Mouse (Mus musculus) lung, adult 2 months (tissue): ENCODE results near the gene Bank1. TPM values are rescaled to one million over a fixed set of nuclear protein-coding genes. Genes with fewer than 3 reads are reported as not detected.

ENCODE experiments used
- DNase-seq: peaks from one replicate; pipeline ENCODE4 v3.0.0; 2022
- H3K4me1 ChIP-seq: fragments of 200-500 bp; 2 replicates; pipeline ENCODE4 v1.6.1; 2011; ENCODE audit warnings: low read length; ENCODE audit not compliant: control insufficient read depth, insufficient read depth
- H3K4me3 ChIP-seq: fragments of 200-500 bp; replicated peaks from 2 replicates; pipeline ENCODE3; 2011; ENCODE audit warnings: low read depth, mild to moderate bottlenecking, control low read depth, low read length; ENCODE audit errors: extremely low read depth
- CTCF ChIP-seq: fragments of 200-500 bp; IDR thresholded peaks from 2 replicates; pipeline ENCODE4 v1.5.1; 2011; ENCODE audit warnings: mild to moderate bottlenecking, low read length, control low read depth; ENCODE audit not compliant: insufficient read depth
- POLR2A ChIP-seq: fragments of 200-500 bp; IDR thresholded peaks from 2 replicates; pipeline ENCODE4 v1.6.1; 2011; ENCODE audit warnings: low read depth, mild to moderate bottlenecking, control low read depth, low read length, borderline replicate concordance; ENCODE audit errors: extremely low read depth
- WGBS: fragments of 180-500 bp; shearing (Covaris S2); methylation state at CpG from one replicate; pipeline ENCODE4 v1.1.7; 2018; 5-methylcytosine and 5-hydroxymethylcytosine counted together
- polyA plus RNA-seq: library from polyadenylated mRNA; depleted of rRNA; stranded (reverse); fragments of >200 nt; gene quantifications from 2 replicates; pipeline ENCODE4 v1.2.3, GENCODE M21; 2012

Bank1 gene
- polyA plus RNA-seq, 1 experiment: 2.3 TPM

GRCm38 (mm10) chr3:136040041-136040440 lies 285.8 kb downstream of the Bank1 start:
- Histone ChIP-seq H3K4me1 (no peaks in the 10 kb centered on the region), H3K4me3 (no peak overlapping the region)
- no peak for DNase-seq
- WGBS: 75% methylated on average over 2 of the region's 2 CpGs
- no peak for TF ChIP-seq CTCF
- TF ChIP-seq POLR2A: no peak

DNA sequence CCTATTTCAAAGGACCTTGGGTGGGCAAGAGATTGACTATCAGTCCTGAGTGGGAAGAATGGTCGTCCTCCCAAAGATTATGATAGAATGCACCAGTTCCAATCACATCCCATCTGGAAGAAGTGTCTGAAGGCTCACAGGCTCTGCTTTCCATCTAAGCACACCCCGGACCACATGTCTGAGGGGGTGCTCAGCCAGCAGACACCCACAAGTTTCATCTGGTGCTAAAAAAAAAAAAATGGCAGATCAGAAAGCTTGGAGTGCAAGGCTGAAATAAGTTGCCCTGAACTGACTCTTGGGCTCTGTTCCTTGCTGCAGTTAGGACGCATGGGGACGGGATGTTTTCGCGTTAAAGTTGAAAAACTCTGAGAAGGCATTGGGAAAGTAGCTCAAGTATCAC lies 286.4 kb downstream of the Bank1 start:
- Histone ChIP-seq H3K4me3 (no peak overlapping the region), H3K4me1 (no peaks in the 10 kb centered on the region)
- no peak for DNase-seq
- TF ChIP-seq CTCF: no peak
- no peak for TF ChIP-seq POLR2A
- 82% methylated on average over 6 of the region's 6 CpGs for WGBS

DNA sequence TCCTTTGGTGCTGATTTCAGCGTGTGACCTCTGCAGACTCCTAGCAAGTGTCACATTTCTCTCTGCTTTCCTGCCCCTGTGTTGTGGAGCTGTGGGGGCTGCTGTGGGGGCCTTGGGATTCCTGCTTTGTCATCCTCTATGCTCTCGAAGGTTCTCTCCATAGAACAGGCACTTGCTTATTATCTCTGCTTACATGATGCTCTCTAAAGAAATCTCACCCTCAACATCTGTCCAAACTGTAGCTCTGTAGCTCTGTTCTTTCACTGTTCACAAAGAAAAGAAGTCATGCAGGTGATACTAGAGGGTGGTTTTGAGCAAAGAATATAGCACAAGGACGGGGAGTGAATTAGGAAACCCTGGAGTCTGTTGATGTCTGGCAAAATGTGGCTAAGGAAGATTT lies 288.6 kb downstream of the Bank1 start:
- Histone ChIP-seq H3K4me3 (no peak overlapping the region), H3K4me1 (no peaks in the 10 kb centered on the region)
- no peak for DNase-seq
- 46% methylated on average over 3 of the region's 3 CpGs for WGBS
- no peak for TF ChIP-seq CTCF
- no peak for TF ChIP-seq POLR2A

GRCm38 (mm10) chr3:136035784-136036183 lies 290.1 kb downstream of the Bank1 start:
- H3K4me1 ChIP-seq: no peaks in the 10 kb centered on the region
- no peak for DNase-seq
- no peak overlapping the region for H3K4me3 ChIP-seq
- 28% methylated on average over 1 of the region's 1 CpGs for WGBS
- no peak for TF ChIP-seq CTCF
- no peak for TF ChIP-seq POLR2A

GRCm38 (mm10) chr3:136024876-136025275 lies 301.0 kb downstream of the Bank1 start:
- TF ChIP-seq POLR2A (no peak), CTCF (no peak)
- WGBS: 76% methylated on average over 2 of the region's 2 CpGs
- DNase-seq: no peak
- H3K4me1 ChIP-seq: no peaks in the 10 kb centered on the region
- no peak overlapping the region for H3K4me3 ChIP-seq

- TF ChIP-seq CTCF: no peak
- no peak for TF ChIP-seq POLR2A
- no peak for DNase-seq
- Histone ChIP-seq H3K4me1 (no peaks in the 10 kb centered on the region), H3K4me3 (no peak overlapping the region)
- WGBS: 81% methylated on average over 2 of the region's 2 CpGs
Measured at GRCm38 (mm10) chr3:136017517-136017916, 308.3 kb downstream of the Bank1 start.

- Histone ChIP-seq H3K4me1 (0 out of 2 replicates have a peak, but pooled peaks cover 3% of the 10 kb centered on the region), H3K4me3 (no peak overlapping the region)
- no peak for TF ChIP-seq CTCF
- TF ChIP-seq POLR2A: no peak
- 89% methylated on average over 4 of the region's 4 CpGs for WGBS
- no peak for DNase-seq
Measured at GRCm38 (mm10) chr3:136010616-136011015, 315.2 kb downstream of the Bank1 start.

DNA sequence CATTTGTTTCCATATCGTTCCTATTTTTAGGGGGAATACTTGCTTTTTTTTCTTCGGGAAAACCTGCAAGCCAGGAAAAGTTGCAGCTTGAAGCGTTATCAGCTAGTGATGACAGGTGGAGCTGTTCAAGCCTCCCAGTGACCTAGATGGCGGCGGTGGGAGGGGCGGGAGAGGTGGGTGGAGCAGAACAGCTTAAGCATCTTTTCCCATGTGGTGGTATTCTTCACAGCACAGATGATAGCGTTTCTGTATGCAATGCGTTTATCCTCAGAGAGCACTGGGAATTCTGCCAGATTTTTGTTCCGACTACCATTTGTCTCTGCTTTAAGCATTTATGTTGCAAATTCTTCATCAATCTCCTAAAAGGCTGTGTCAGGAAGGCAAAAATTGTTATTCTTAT lies 318.0 kb downstream of the Bank1 start:
- Histone ChIP-seq H3K4me1 (0 out of 2 replicates have a peak, but pooled peaks cover 3% of the 10 kb centered on the region), H3K4me3 (no peak overlapping the region)
- 29% methylated on average over 9 of the region's 9 CpGs for WGBS
- no peak for DNase-seq
- TF ChIP-seq POLR2A: no peak
- no peak for TF ChIP-seq CTCF

- 37% methylated on average over 11 of the region's 11 CpGs for WGBS
- no peak for DNase-seq
- no peak overlapping the region for H3K4me3 ChIP-seq
- 0 out of 2 replicates have a peak, but pooled peaks cover 3% of the 10 kb centered on the region for H3K4me1 ChIP-seq
- TF ChIP-seq POLR2A (no peak), CTCF (no peak)
Measured at GRCm38 (mm10) chr3:136007081-136007828, 318.6 kb downstream of the Bank1 start.
